ENCODE assay signal across 16 mouse cellular contexts in the genomic region with DNA sequence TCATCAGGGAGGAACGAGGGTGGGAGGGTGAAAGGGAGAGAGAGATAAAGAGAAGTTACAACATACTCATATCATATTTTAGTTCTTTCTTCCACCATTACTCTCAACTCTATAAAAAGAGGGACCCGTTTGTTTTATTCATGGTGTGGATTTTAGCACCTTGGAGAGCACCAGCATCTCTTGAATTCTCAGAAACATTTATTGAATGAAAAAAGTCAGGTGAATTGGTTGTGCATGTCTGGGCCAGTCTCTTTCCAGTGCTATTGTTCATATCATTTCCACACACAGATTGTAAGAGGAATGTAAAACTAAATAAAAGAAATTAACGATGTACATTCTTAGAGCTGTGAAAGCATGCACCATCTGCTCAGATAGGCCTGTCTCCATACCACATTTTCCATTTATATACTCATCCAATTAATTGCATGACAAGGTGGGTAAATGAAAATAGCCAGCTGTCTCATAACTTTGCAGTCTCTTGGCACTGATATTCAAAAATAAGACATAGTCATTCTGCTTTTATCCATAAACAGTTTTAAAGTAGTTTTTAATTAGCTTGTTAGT.
DNase-seq lines count a peak whose midpoint lies in the region; ATAC-seq lines count a peak whose summit lies in the region.
"Had no signal": no experiment of that assay in that cellular context is flagged by ENCODE, and none has a peak within 500 bp of the region (broad histone marks: within the 10 kb centered on the region; RNA-seq: fewer than 3 reads in every experiment).

No protein-coding gene starts in this region.

- H3K9ac ChIP-seq in forebrain, embryonic 15.5 days (replicated peaks), result no peak overlapping the region
- H3K9ac ChIP-seq: intestine, embryonic 15.5 days; midbrain, embryonic 15.5 days; neural tube, embryonic 12.5 days; stomach, embryonic 15.5 days had no signal

- 35% methylated on average over 3 of the region's 3 CpGs for WGBS in forebrain, embryonic 15.5 days

- peak; percentile 77 for ATAC-seq in forebrain, embryonic 15.5 days (replicated peaks)
- ATAC-seq: intestine, embryonic 15.5 days; midbrain, embryonic 15.5 days had no signal

- H3K4me1 ChIP-seq in forebrain, embryonic 15.5 days, result peaks cover 3% of the 10 kb centered on the region; the same call in 1 of the 2 replicates
- H3K4me1 ChIP-seq: intestine, embryonic 15.5 days; midbrain, embryonic 15.5 days; neural tube, embryonic 12.5 days; stomach, embryonic 15.5 days had no signal

- H3K9me3 ChIP-seq in forebrain, embryonic 15.5 days, result no peaks in the 10 kb centered on the region
- H3K9me3 ChIP-seq: intestine, embryonic 15.5 days; midbrain, embryonic 15.5 days; neural tube, embryonic 12.5 days; stomach, embryonic 15.5 days had no signal

- no peaks in the 10 kb centered on the region for H3K27me3 ChIP-seq in forebrain, embryonic 15.5 days
- H3K27me3 ChIP-seq: CH12.LX; intestine, embryonic 15.5 days; midbrain, embryonic 15.5 days; neural tube, embryonic 12.5 days; stomach, embryonic 15.5 days had no signal

- no peak overlapping the region for H3K4me3 ChIP-seq in forebrain, embryonic 15.5 days
- H3K4me3 ChIP-seq: intestine, embryonic 15.5 days; midbrain, embryonic 15.5 days; neural tube, embryonic 12.5 days; stomach, embryonic 15.5 days had no signal

- DNase-seq in kidney, postnatal 10 days, result peak; percentile 3
- DNase-seq in kidney, adult 18-20 months, result no peak
- DNase-seq in 3T3-L1 (ENCODE audit: low read depth, low spot score) (peak; percentile 56), NIH3T3 (ENCODE audit: low read depth) (peak; percentile 50)
- no peak for DNase-seq in heart, adult 9 months (ENCODE audit: low spot score in 2 of 2)
- DNase-seq in urinary bladder, adult 2 months (ENCODE audit: low spot score), result no peak
- DNase-seq: cerebellum, postnatal 10 days; liver; lung, postnatal 10 days; right cerebral cortex, postnatal 4 days had no signal

- H3K36me3 ChIP-seq in forebrain, embryonic 15.5 days, result no peaks in the 10 kb centered on the region
- H3K36me3 ChIP-seq: intestine, embryonic 15.5 days; midbrain, embryonic 15.5 days; neural tube, embryonic 12.5 days; stomach, embryonic 15.5 days had no signal

- no peak overlapping the region for H3K4me2 ChIP-seq in forebrain, embryonic 15.5 days (replicated peaks)
- H3K4me2 ChIP-seq: intestine, embryonic 15.5 days; midbrain, embryonic 15.5 days; neural tube, embryonic 12.5 days; stomach, embryonic 15.5 days had no signal

- H3K27ac ChIP-seq in forebrain, embryonic 15.5 days (replicated peaks), result peak overlapping the region; percentile 42
- H3K27ac ChIP-seq: intestine, embryonic 15.5 days; midbrain, embryonic 15.5 days; neural tube, embryonic 12.5 days; stomach, embryonic 15.5 days had no signal

Comparison
In these comparisons a context has a peak if more than half of its experiments do, and no peak if none do; other contexts are left out.
1. DNase-seq: peak in kidney, postnatal 10 days (single experiment), 3T3-L1 (single experiment) and NIH3T3 (single experiment); none in kidney, adult 18-20 months (single experiment), heart, adult 9 months (0 of 2) and urinary bladder, adult 2 months (single experiment).